Mouse (Mus musculus) embryonic stem cell, embryonic (primary cell): ENCODE data around the gene Krt36.

ENCODE experiments used
- CTCF ChIA-PET, 4 experiments: fragments of 300-600 bp in 2 of 4; fragments of 350-600 bp in 2 of 4; sonication (Branson Sonifier 250); formaldehyde crosslinking; loops; one replicate each; lab custom pipeline; 2022; ENCODE audit warnings: inconsistent platforms in 2 of 4; lab: Charles Lee
- POLR2A ChIA-PET, 4 experiments: fragments of 300-600 bp in 2 of 4; fragments of 350-600 bp in 2 of 4; sonication (Branson Sonifier 250); formaldehyde crosslinking; loops; one replicate each; lab custom pipeline; 2022; ENCODE audit warnings: antibody characterized with exemption in 4 of 4, inconsistent platforms in 1 of 4; lab: Charles Lee

The Krt36 gene

DNA sequence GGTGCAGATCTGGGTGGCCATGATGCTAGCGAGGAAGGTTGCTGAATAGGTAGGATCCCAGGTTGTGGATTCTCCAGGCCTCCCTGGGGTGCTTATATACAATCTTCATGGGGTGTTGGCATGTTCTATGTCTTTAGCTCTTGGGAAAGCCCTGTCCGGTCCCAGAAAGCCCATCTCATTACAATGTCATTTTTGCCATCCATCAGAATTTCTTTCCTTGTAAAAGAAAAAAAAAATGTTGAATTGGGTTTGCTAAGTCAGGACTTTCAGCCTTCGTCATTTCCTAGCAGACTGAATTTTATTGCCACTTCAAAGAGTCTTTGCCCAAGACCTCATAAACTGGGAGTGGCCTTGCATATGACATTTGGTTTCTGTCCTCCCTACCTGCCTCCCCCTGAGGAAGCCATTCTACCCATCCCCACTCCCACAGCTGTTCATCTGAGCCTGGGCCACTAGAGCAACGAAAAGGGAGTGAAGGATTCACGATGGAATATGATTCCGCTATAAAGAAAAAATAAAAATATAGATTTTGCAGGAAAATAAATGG lies at the start of gene Krt36:
Gene Krt36, minus strand, starts transcription at position 51 of the 547 bp plus-strand sequence.
- CTCF ChIA-PET: interaction anchor here in 1 of 4 experiments (0.6 kb wide), 1 partner anchor 898 kb away, joined by 3 read pairs; no protein-coding TSS in a partner anchor
- POLR2A ChIA-PET: interaction anchor here in 1 of 4 experiments (0.8 kb wide), 1 partner anchor 185 kb away, joined by 4 read pairs; no protein-coding TSS in a partner anchor

DNA sequence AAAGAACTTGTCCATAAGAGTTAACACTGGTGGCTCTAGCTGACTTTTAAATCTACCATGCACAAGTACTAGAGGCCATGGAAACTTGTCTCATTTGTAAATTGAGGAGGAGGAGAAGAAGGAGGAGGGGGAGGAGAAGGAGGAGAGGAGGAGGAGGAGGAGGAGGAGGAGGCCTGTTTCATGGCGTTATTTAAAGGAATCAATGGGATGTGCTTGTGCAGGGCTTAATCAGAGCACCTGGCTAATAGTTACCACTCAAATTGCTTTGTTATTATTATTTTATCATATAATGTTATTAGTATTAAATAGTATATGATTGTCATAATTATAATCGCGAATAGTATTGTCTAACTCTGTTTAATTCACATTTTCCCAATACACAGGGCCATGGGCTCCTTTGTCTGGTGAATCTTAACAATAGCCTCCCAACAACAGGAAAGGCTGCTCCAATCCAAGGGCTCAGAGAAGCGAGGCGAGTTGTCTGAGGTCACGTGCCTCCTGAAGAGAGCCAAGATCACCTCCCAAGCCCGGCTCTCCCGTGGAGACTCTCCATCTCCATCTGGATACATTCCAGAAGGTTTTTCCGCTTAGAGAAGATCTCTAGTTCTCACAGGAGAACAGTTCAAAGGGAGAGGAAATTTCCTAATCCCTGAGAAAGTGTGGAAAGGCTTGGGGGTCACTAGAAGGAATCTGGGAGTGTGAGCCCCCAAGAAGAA lies 43.3 kb upstream of the Krt36 start, which contains the start of gene Krt19:
Gene Krt19, minus strand, starts transcription at position 51 of the 716 bp plus-strand sequence.
- CTCF ChIA-PET: interaction anchor here in 3 of 4 experiments (0.6 to 1.3 kb wide), 6 partner anchors 9 to 243 kb away, joined by 3 to 8 read pairs (median 4); no protein-coding TSS in a partner anchor
- POLR2A ChIA-PET: interaction anchor here in 3 of 4 experiments (0.5 to 1.0 kb wide), 5 partner anchors 127 to 450 kb away, joined by 3 to 4 read pairs (median 3); partner anchors contain the start of gene Eif1 (in 1 of the 3)

DNA sequence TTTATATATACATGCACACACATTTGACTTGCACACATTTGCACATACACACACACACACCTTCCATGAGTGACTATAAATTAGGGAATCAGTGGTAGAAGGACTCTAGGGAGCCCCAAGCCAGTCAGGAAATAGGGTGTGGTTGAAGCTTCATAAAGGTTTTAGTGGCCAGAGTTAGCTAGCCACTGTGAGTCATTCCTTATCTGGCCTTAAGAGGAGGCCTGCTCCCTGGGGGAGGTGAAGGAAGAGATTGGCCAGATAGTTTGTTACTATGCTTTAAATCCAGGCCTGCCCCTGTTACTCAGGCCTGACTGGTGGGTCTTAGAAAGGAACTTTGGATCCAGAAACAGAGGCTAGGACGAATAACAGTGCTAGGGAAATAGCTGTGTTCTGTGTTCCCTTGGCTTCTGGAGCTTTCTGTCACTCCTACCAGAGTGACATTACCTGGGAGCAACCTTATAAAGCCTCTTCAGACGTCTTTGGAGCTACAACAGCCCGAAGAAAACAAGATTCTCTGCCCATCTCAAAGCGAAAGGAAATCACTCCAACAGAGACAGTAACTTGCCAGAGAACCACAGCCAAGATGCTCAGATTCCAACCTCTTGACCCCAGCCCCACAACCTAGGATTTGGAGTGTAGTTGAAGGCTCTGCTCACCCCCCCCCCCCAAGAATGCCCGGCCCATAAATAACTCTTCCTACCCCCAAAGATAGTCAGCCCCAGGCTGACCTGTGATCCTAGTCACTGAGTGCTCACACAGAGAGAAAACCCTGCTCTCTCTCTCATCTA lies 42.3 kb upstream of the Krt36 start:
- CTCF ChIA-PET: interaction anchor here in 3 of 4 experiments (0.7 to 1.3 kb wide), 5 partner anchors 21 to 855 kb away, joined by 3 to 6 read pairs (median 3); no protein-coding TSS in a partner anchor
- POLR2A ChIA-PET: interaction anchor here in 2 of 4 experiments (0.5 to 0.7 kb wide), 3 partner anchors 80 to 176 kb away, joined by 3 to 5 read pairs (median 4); partner anchors contain the start of gene Eif1 (in 1 of the 2)

DNA sequence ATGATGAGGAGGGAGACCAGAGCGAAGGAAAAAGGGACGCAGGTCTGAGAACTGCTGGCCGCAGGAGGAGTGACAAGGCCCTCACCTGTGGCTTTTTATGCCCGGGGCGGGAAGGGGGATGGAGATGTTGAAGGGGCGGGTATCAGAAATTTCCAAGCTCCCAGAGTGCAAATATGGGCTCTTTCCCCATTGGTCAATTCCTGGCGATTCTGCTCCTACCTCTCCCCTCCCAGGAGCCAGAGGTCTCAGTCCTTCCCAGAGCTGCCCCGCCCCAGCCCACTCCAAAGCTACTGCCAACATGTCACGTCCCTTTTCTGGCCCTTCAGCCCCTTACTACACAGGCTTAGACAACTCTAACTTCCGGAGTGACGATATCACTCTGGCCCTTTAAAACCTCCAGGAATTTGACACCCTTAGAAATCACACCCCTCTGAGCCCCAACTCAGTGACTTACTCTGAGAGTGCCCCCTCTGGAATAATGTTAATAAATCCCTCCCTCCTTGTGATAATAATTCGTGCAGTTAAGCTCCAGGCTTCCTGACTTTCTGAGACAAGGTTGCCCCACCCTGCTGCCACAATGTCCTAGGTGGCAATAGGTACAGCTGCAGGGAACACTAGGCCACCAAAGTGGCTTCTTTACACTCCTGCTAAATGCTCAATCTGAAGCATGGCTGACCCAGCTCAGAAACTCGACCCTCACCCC lies 40.6 kb upstream of the Krt36 start:
- POLR2A ChIA-PET: interaction anchor here in 3 of 4 experiments (0.7 to 3.4 kb wide), 20 partner anchors 8 to 174 kb away, joined by 3 to 22 read pairs (median 4); partner anchors contain the start of genes Eif1 (in 3 of the 3) and Krt15 (in 1 of the 3)

DNA sequence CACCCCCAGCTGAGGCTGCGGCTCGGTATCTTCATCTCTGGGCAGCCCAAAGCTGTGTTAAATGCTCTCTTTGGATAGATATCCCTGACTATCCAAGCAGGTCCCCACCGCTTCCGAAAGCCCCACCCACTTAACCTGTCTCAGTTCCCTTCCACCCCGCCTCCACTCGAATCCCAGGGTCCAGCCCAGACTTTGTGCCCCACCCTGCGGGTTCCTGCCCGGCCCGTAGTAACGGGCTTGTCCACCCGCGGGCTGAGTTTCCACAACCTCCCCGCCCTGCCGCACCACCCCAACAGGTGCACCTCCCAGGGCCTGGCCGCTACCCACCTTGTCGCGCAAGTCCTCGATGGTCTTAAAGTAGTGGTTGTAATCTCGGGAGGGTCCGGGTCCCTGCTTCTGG lies 39.7 kb upstream of the Krt36 start:
- POLR2A ChIA-PET: interaction anchor here (0.7 to 3.4 kb wide), 16 partner anchors 9 to 177 kb away, joined by 3 to 22 read pairs (median 4); partner anchors contain the start of genes Eif1 (in 3 of the 4), Krt15 (in 1 of the 4) and Krt17 (in 1 of the 4)

More for the DNA sequence above, 40.6 kb upstream of the Krt36 start:
- CTCF ChIA-PET: interaction anchor here in 3 of 4 experiments (0.8 to 2.6 kb wide), 9 partner anchors 9 to 137 kb away, joined by 3 to 17 read pairs (median 5); no protein-coding TSS in a partner anchor

DNA sequence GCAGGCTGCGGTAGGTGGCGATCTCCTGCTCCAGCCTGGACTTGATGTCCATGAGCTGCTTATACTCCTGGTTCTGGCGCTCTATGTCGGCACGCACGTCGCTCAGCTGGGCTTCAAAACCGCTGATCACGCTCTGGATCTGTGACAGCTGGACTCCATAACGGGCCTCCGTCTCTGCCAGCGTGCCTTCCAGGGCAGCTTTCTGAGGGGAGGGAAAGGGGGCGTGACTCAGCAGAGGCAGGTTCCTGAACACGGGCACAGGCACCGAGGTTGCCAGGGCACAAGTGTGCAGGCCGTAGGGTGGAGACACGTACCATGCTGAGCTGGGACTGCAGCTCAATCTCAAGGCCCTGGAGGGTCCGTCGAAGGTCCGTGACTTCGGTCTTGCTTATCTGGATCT lies 35.5 kb upstream of the Krt36 start:
- ChIA-PET POLR2A (interaction anchor here in 2 of 4 experiments (0.5 to 1.5 kb wide), 4 partner anchors 12 to 609 kb away, joined by 3 to 6 read pairs (median 3); no protein-coding TSS in a partner anchor), CTCF (interaction anchor here (0.6 to 1.5 kb wide), 6 partner anchors 11 to 622 kb away, joined by 3 to 9 read pairs (median 3); no protein-coding TSS in a partner anchor)

More for the DNA sequence above, 39.7 kb upstream of the Krt36 start:
- CTCF ChIA-PET: interaction anchor here (0.6 to 2.6 kb wide), 10 partner anchors 10 to 482 kb away, joined by 3 to 17 read pairs (median 4); no protein-coding TSS in a partner anchor

DNA sequence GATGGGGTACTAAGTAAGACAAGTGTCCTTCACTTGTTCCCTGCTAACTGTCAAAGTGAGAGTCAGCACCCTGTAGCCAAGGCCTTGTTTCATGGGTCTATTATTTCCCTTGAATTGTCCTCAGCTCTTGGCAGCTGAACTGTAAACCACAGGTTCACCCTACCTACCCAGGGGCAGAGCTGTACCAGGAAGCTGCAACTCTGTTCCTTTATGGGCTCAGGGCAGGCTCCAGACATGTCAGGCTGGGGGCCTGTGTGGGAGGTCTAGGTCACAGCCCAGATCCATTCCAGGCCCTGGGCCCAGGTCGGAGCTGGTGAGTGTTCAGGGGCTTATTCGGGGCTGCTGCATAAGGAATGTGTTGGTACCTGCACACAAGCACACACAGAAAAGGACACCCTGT lies 34.0 kb upstream of the Krt36 start:
- CTCF ChIA-PET: interaction anchor here in 2 of 4 experiments (0.7 to 2.3 kb wide), 7 partner anchors 9 to 159 kb away, joined by 3 to 8 read pairs (median 4); partner anchors contain the start of gene Krt19 (in 1 of the 2)
- POLR2A ChIA-PET: interaction anchor here in 3 of 4 experiments (0.6 to 1.5 kb wide), 5 partner anchors 10 to 711 kb away, joined by 3 to 6 read pairs (median 6); partner anchors contain the start of gene Eif1 (in 1 of the 3)

DNA sequence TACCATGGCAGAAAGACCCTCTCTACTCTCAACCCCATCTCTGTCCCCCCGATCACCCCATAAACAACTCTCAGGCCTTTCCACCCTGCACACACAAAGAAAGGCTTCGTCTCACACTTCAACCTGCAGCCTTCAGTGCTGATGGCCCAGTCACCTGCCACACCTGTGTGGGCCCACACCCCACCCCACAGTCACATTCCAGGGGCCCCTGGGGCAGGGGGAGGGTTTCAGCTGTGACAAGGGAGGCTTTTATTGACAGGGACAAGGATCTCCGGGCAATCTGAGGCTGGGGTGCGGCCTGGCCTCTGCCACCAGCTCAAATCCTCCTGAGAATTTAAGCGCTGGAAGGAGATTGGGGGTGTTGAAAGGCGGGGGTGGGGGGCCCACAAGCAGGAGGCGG lies 33.4 kb upstream of the Krt36 start:
- POLR2A ChIA-PET: interaction anchor here in 2 of 4 experiments (0.6 to 1.9 kb wide), 7 partner anchors 10 to 627 kb away, joined by 3 to 6 read pairs (median 3); partner anchors contain the start of gene Eif1 (in 1 of the 2)
- CTCF ChIA-PET: interaction anchor here in 3 of 4 experiments (0.6 to 2.3 kb wide), 7 partner anchors 30 to 144 kb away, joined by 3 to 6 read pairs (median 4); no protein-coding TSS in a partner anchor

DNA sequence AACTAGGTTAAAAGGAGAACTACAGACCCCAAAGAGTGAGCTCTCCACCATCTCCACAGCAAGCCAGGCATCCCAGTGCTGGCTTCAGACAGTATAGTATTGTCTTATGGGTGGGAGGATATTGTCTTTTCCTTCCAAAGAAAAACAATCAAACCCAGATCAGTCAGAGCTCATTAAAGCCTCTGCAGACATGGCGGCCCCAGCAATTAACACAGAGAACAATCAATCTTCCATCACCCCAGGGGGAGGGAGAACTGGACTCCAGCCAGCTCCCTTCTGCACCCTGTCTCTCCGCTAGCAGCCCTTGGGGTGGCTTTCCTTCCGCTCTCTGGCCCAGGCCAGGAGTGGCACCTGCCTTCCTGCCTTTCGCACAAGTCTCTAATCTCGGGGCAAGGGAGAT lies 32.3 kb upstream of the Krt36 start:
- POLR2A ChIA-PET: interaction anchor here in 2 of 4 experiments (0.6 to 1.9 kb wide), 5 partner anchors 9 to 892 kb away, joined by 3 to 9 read pairs (median 5); no protein-coding TSS in a partner anchor
- CTCF ChIA-PET: interaction anchor here in 2 of 4 experiments (1.4 to 2.3 kb wide), 2 partner anchors 144 kb away, joined by 4 to 6 read pairs; no protein-coding TSS in a partner anchor

DNA sequence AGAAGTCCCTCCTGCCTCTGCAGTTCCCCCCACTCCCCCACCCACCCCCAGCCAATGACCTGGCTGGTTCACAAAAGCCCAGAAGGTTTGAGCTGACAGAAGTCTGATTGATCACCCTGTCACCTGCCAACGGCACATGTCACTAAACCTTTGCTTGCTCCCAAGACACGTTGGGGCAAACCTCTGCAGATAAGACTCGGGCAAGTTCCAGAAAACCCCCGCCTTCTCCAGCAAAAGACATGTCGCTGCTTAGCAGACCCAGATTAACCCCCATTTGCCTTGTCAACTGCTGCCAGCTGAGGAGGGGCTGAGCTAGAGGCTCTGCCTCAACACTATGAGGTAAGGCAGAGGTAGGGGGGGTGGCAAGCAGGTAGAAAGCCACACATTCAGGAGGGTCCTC lies 31.1 kb upstream of the Krt36 start:
- ChIA-PET POLR2A (interaction anchor here in 3 of 4 experiments (0.6 to 1.5 kb wide), 7 partner anchors 9 to 1437 kb away, joined by 3 to 6 read pairs (median 5); partner anchors contain the start of gene Eif1 (in 1 of the 3)), CTCF (interaction anchor here (0.7 to 1.4 kb wide), 4 partner anchors 10 to 770 kb away, joined by 3 to 22 read pairs (median 6); no protein-coding TSS in a partner anchor)

DNA sequence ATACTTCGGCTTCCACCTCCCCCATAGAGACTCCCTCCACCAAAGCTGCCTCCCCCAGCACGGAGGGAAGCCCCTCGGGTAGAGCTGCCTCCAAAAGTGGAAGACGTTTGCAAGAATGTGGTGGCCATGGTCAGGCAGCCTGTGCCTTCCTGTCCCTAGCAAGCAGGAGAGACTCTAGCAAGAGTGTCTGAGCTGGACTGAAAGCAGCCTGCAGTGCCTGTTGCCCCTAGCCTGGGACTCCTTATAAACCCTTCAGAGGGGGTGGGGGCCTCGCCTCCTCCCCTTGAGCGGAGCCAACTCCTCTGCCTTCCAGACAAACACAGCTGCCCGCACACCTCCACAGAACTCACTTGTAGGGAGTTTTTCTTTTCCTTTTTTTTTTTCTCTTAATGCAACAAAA lies 30.3 kb upstream of the Krt36 start, which contains the start of gene Krt15:
Gene Krt15, minus strand, starts transcription at position 198 of the 400 bp plus-strand sequence.
- CTCF ChIA-PET: interaction anchor here in 1 of 4 experiments (0.9 kb wide), 1 partner anchor 769 kb away, joined by 3 read pairs; no protein-coding TSS in a partner anchor

DNA sequence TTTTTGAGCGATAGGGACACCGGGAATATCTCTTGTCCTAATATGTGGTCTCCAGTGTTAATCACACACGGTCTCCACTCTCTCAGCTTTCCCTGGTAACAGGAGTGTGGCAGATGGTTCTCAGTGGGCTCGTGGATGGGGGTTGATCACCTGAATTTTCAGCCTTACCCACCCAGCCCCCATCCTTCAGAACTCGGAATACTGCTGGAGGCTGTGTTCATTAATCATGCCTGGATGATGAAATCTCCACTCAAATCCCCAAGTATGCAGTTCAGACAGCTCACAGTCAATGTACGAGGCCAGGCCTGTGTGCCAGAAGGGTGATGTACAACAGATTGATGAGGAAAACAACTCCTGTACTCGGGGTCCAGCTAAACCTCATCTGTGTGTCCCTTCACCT lies 19.5 kb upstream of the Krt36 start:
- CTCF ChIA-PET: interaction anchor here in 1 of 4 experiments (0.6 kb wide), 1 partner anchor 29 kb away, joined by 10 read pairs; the partner anchor contains the start of gene Krt35
- POLR2A ChIA-PET: interaction anchor here in 2 of 4 experiments (0.8 to 1.1 kb wide), 2 partner anchors 21 to 195 kb away, joined by 3 read pairs; partner anchors contain the start of gene Eif1 (in 1 of the 2)

More for the DNA sequence above, 30.3 kb upstream of the Krt36 start, which contains the start of gene Krt15:
- POLR2A ChIA-PET: interaction anchor here in 2 of 4 experiments (0.6 to 1.5 kb wide), 2 partner anchors 10 to 401 kb away, joined by 3 to 5 read pairs; no protein-coding TSS in a partner anchor

DNA sequence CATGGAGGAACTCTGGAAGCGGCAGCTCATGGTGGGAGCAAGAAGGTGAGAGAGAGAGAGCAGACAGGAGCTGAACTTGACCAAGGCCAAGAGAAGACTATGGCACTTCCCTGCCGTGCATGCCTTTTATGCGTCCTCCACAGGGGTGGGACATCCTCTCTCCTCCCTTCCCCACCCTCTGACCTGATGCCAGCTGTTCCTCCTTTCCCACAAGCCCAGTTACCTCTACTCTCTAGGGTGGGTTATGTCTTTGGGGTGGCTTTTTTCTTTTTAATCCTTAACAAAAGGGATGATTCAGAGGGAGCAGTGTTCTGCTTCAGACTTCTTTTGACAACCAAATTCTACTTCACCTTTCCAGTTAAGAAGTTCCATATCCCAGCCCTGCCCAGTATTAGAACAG lies 16.0 kb upstream of the Krt36 start, which contains the start of gene Krt13:
Gene Krt13, minus strand, starts transcription at position 101 of the 400 bp plus-strand sequence.
- POLR2A ChIA-PET: interaction anchor here in 2 of 4 experiments (0.6 to 1.0 kb wide), 2 partner anchors 13 to 178 kb away, joined by 3 to 4 read pairs; no protein-coding TSS in a partner anchor
- CTCF ChIA-PET: interaction anchor here in 1 of 4 experiments (0.9 kb wide), 1 partner anchor 161 kb away, joined by 3 read pairs; no protein-coding TSS in a partner anchor

DNA sequence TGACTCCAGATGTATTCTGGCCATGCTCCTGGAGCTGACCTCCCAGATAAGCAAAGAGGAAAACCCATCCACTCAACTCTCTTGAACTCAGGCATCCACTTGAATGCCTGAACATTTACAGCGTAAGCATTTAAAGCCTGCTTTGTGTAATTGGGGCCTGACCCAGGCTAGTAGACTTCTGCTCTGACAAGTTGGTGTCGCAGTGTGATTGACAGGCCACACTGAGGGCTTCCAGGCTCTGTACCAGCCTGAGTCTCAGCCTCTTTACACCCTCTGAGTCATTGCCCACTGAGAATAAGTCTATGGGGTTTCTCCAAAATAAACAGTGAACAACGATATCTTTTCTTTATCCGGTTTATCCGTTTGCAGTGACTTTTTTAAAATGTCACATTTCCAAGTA lies 14.9 kb upstream of the Krt36 start:
- ChIA-PET POLR2A (interaction anchor here in 2 of 4 experiments (0.6 to 1.0 kb wide), 2 partner anchors 12 to 14 kb away, joined by 3 read pairs; no protein-coding TSS in a partner anchor), CTCF (no interaction called here)

DNA sequence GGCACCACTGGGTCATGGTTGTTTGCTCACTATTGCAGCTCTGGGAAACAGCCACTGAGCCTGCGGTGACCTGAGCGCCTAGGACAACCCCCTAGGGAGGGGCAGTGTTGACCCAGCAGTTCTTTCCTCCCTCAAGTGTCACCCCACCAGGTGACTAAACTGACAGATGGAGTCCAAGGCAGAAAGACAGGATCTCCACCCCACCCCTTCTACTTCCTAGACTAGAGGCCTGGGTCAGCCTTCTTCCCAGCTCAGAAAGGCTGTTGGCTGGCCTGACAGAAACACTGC lies 8.3 kb upstream of the Krt36 start:
- CTCF ChIA-PET: interaction anchor here in 1 of 4 experiments (1.4 to 1.6 kb wide), 2 partner anchors 56 to 185 kb away, joined by 3 to 4 read pairs; no protein-coding TSS in a partner anchor
- POLR2A ChIA-PET: interaction anchor here (0.6 to 2.1 kb wide), 5 partner anchors 20 to 207 kb away, joined by 3 to 4 read pairs (median 3); no protein-coding TSS in a partner anchor
